Mouse (Mus musculus) brain, embryonic 14.5 days (tissue): ENCODE measurements around the gene Sh3bp5l.
"Not testable (repeated sequence)": the region's sequence is repeated elsewhere in the genome, so short reads cannot be mapped to it uniquely, and the experiment has no call there.

ENCODE experiments used
- CTCF ChIP-seq: fragments of 200-500 bp; IDR thresholded peaks from 2 replicates; pipeline ENCODE4 v1.5.1; 2012; ENCODE audit warnings: inconsistent platforms, mild to moderate bottlenecking, moderate library complexity, borderline replicate concordance; ENCODE audit not compliant: insufficient read depth, insufficient read length; ENCODE audit errors: extremely low read depth
- POLR2A ChIP-seq: fragments of 200-500 bp; IDR thresholded peaks from 2 replicates; pipeline ENCODE4 v1.6.1; 2012; ENCODE audit warnings: mild to moderate bottlenecking, inconsistent platforms, borderline replicate concordance; ENCODE audit not compliant: poor library complexity, insufficient read depth, insufficient read length, severe bottlenecking; ENCODE audit errors: extremely low read depth

DNA sequence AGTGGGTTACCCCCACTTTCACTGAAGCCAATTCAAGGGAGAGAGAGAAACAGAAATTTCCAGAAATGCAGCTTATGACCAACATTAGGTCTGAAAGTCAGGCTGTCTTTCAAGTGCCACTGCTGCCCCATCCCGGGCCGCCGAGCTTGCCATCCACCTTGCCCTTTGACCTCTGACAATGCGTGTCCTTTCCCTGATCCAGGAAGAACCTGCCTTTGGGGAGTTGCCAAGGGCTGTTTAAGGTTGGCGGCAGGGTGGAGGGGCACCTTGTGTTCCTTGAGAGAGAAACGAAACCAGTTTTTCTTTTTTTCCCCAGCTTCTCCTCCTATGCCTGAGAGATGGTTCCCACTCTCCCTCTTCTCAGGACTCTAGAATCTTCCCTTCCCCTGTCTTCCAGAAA, 32.0 kb downstream of the Sh3bp5l start:
- not testable (repeated sequence) for TF ChIP-seq CTCF, POLR2A
